Mouse (Mus musculus) ovary, postnatal 14 days (tissue): Measurements from ENCODE around the gene Dysf.

ENCODE experiments used
- DNase-seq: peaks from one replicate; pipeline ENCODE4 v3.0.0; 2022; ENCODE audit warnings: low spot score

The Dysf gene

GRCm38 (mm10) chr6:84050238-84050637 is 41.8 kb downstream of the Dysf start:
- no peak for DNase-seq

DNA sequence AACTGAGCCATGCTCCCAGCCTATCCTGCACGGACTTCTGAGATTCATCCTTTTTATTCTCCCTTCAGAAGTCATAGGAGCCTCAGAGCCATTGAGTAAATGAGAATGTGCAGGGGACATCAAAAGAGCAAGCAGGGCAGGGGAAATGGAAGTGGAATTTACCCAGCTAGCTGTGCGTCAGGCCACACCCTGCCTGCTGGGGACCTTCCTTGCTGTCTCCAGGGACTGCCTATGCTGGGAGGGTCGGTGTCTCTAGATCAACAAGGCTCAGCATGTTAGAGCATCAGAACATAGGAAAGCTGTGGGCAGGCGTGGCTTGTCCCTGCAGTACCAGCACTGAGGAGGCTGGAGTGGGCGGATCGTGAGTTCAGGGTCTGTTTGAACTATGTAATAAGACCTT is 42.6 kb downstream of the Dysf start:
- no peak for DNase-seq

DNA sequence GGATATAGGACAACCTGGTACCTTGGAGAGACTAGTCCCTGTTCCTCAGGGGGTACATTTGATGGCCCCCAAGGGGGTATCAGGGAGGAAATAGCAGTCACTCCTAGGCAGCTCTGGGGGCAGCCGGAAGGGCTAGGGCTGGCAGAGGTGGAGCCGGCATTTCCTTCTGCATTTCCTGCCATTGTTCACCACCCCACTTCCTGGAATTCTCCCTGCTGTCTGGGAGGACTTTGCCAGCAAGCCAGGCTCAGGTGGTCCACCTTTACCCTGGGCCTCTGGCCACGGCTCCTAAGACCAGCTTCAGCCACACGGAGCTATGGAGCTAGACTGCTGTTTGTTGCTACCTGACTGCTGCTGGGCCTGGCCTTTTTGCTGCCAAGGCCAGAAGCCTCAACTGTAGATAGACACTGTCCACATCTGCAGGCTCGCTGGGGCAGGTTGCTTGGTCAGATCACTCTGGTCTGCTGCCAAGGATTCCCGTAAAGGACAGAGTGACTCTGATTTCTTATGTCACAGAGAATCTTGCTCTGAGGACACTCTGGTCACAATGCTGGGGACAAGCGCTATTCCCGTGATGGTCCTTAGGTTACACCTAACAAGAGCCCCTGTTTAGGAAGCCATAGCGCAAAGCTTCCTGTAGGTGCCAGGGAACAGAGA is 45.6 kb downstream of the Dysf start:
- DNase-seq, result no peak

DNA sequence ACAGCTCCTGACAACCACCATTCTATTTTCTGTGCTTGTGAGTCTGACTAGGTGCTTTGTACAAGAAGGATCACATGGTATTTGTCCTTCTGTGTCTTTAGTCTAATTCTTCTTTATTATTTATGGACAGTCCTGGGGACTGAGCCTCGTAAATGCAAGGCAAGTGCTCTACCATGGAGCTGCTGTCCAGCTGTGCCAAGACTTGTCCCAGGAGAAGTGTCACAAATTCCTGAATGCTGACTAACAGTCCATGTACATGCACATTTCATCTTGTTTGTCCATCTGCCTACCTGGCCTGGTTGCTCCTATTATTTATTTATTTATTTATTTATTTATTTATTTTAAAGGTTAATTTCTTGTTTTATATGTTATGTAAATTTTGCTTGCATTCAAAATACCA is 47.2 kb downstream of the Dysf start:
- no peak for DNase-seq

DNA sequence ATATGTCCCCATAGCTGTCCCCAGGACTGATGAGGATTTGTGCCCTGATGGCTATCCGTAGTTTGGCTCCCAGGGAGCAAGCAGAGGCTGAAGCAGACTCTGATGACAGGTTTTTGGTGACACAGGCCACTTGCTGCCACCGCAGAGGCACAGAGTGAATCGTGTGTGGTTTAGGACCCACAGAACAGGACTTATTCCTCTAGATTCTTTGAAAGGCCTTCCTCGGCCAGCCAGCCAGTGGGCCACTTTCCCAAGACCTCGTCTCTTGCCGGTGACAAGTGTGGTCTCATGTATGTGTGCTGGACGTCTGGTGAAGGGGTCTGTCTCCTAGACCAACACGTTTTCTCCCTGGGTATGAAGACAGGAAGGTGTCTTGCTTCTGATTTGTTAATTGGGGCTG is 48.8 kb downstream of the Dysf start:
- no peak for DNase-seq

DNA sequence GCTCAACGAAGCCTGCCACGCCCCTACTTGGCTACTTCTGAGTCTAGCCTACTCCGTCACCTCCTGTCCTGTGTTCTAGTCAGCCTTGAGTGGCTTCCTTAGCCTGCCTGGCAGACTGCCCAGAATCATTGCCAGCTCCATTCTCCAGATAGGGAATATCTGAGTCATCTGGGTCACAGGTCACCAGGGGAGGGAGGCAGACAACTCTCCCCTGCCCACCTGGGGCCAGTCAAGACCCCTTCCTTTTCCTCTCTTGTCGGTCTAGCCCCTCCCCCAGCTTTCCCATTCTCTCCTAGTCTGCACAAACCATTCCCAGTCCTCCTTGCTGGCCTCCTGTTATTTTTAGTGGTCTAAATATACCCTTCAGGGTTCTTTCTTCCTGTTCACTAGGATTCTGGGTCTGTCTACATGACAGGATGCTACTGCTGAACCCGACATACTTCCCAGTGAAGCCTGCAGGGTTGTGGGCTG is 50.3 kb downstream of the Dysf start:
- DNase-seq, result no peak

- DNase-seq, result no peak
Observed at GRCm38 (mm10) chr6:84059771-84060414, 51.5 kb downstream of the Dysf start.

DNA sequence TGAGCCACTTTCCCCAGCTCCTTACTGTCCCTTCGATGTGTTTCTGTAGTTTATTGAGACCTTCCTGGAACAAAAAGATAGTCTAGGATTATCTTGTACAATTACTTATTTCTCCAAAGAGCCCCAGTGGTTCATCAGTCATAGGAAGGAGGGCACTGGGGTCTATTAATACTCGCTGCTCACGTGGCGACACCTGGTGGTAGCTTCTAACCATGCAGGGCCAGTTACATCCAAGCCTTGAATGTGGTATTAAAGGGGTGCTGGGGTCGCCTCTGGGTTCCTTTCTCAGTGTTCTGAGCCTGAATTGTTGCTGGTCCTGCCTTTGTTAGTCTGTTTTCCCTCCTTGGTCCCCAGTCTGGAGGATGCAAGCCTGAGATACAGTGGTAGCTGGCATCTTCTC is 52.9 kb downstream of the Dysf start:
- peak; percentile 46 for DNase-seq

DNA sequence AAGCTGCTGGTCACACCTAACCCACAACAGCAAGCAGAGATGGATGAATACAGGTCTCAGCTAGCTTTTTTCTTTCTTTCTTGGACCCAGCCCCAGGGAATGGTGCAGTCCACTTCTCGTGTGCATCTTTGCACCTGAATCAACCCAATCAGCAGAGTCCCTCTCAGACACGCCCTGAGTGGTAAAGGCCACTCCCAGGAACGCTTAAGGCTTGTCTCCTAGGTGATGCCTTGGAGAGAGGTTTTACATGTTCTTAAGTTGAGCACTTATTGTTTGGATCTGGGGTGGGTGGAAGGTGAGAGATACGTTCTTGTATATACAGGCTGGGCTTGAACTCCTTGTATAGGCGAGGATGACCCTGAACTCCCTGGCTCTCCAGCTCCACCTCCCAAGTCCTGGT is 54.2 kb downstream of the Dysf start:
- no peak for DNase-seq

DNA sequence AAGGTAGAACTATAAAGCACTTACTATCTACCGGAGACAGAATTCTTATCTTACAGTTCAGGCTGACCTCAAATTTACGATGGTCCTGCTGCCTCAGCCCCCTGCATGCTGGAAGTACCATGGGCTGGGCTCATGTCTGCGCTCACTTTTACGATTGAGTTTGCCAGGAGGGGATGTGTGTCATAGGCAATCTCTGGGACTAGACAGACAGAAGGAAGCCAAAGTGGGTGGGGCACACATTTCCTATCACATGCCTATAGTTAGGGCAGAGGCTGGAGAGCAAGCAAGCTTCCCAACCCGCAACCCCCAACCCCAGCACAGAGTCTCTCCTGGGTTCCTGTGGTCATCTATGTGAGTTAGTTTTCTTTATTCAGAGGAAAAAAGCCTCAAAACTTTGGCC is 59.8 kb downstream of the Dysf start:
- no peak for DNase-seq

DNA sequence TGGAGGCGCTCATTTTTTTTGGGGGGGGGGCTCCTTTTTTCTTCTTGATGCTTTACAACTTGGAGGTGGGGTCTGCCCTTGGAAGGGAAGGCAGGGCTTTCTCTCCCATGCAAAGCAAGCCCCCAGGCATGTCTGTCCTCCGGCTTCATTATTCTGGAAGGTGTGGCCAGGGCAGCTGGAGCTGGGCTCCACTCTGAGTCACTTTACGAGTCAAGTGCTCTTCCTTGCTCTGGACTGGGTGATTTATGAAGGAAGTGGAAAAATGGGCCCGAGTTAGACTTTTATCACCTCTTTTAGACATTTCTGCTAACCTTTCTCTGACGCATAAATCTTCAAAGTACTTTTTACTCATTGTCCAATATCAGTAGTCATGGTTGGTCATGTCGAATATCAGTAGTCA is 61.9 kb downstream of the Dysf start:
- DNase-seq, result no peak

GRCm38 (mm10) chr6:84072574-84072973 is 64.2 kb downstream of the Dysf start:
- DNase-seq, result no peak

DNA sequence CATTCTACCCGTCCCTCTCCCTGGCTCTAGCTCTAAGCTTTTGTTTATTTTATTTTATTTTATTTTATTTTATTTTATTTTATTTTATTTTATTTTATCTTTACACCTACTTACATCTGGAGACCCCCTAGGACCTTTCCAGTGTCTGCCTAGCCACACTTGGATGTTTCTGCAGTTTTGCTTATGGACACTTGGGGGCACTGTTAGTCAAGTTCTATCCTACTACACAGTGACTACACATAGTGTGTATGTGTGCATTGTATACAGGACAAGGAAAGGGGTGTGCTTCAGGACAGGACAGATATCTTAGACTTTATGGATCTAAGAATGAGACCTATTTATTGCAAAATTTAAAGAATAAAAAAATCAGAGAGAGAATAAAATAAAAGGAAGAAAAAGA is 69.8 kb downstream of the Dysf start:
- no peak for DNase-seq

DNA sequence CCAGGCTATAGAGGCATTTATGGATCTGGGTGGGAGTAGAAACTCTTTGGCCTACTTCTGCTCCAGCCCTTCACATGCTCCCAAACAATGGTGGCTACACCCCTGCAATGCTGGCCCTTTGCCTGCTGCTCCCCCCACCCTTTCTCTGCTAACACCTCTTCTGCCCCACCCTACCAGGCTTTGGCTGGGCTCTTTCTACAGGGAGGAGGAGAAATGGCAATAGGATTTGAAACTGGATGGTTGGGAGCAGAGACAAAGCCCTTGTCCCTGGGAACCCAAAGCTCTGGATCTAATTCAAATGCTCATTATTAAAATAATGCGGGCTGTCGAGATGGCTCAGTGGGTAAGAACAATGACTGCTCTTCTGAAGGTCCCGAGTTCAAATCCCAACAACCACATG is 72.2 kb downstream of the Dysf start:
- DNase-seq, result no peak

GRCm38 (mm10) chr6:84084757-84085156 is 76.4 kb downstream of the Dysf start:
- DNase-seq, result no peak

DNA sequence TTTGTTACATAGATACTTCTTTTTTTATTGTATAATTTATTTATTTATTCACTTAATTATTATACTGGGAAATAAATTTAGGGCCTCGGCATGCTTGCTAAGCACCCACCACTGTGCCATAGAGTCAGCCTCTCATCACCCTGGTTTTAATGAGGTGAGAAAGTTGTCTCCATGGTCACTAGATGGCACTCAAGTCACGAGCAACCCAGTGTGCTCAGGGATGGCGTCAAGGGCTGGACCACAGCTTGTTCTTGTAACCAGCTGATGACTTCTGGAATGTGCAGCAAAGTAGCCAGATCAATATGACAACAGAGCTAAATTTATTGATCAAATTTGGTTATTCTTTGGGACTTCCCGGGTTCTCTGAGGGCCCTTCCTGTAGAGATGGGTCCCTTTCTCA is 85.1 kb downstream of the Dysf start:
- peak; percentile 32 for DNase-seq

DNA sequence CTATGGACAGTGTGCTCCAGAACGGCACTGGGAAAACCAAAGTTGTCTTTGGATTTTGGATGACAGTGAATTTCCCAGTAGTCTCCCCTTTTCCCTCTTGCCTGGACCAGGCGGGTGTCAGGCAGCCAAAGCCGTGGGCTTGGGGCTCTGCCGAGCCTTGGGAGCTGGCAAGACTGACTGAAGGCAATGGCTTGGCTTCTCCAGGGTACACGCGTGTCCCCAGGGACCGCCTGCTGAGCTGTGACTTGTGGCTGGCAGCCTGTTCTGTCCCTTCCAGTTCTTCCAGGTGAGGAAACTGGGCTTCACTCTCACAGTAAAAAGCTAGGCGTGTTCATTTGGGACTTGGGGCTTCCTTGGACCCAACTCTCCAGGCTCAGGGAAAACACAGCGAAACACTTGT is 86.1 kb downstream of the Dysf start:
- no peak for DNase-seq

DNA sequence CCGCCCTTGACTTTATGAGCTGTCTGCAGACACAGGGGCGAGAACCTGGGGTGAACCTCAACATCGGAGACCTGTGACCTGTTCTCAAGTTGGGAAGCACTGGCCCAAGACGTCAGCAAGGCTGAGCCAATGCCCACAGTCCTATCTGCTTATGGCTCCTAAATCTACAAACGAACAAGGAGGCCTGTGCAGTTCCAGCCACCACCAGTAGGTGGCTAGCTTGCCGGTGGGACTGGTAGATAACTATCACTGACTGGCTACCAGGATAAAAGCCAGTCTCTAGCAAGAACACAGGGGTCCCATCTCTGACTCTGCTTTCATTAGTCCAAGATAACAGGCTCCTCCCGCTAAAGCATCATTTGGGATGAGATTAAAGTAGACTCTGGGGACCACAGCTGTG is 86.6 kb downstream of the Dysf start:
- peak; percentile 55 for DNase-seq

- DNase-seq, result peak; percentile 59
Observed at GRCm38 (mm10) chr6:84095882-84096281, 87.5 kb downstream of the Dysf start.

DNA sequence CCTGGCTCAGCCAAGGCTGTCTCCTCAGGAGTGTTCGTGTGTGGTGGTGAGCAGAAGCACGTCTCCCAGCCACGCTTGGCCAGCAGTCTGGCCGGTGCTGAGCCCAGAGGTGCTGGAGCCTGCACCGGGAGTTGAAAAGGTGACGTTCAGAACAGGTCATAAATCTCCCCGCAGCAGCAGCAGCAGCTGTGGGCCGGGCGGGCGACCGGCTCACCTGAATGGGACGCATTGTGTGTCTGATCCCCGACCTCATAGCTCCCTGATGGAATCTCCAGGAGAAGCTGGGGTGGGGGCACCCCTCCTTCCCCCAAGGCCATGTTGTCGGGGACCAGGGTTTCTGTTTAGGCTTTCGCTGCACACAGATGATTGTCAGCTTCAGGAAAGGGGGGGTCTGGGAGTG is 93.6 kb downstream of the Dysf start:
- DNase-seq, result no peak

DNA sequence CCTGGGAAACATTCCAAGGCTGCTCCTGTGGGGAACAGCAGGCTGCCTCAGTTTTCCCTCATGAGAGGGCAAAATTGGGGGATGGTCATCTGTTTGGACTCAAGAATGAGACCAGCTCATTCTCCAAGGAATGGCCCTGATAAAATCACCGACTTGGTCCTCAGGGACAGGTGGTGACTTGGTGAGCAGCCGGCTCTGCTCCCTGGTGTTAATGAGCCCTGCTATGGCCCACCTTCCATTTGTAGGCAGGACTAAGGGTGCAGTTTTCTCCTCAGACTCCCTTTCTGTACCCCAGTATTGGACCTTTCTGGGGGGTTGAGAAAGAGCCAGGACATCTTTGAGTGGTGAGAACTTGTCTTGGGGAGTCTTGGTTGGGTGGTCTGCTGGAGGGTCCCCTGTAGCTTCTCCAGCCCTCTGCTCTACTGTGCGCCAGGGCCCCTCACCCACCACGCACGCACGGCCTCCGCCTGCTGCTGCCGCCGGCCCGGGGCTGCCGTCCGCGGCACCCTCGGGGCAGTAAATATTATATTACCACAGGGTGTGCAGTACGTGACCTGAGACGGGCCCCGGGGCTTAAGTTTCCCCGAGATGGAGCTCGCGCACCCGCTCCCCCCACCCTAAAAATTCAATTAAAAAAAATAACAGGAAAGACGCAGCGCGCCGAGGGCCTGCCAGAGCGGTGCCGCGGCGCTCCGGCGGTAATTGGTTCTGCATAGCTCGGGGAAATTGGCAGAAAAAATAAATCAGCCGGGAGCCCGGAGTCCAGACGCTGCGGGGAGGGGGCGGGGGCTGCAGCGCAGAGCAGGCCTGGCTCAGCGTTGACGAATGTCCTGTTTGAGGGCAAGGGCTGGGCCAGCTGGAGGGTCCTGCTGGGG is 97.0 kb downstream of the Dysf start:
- DNase-seq, result no peak

DNA sequence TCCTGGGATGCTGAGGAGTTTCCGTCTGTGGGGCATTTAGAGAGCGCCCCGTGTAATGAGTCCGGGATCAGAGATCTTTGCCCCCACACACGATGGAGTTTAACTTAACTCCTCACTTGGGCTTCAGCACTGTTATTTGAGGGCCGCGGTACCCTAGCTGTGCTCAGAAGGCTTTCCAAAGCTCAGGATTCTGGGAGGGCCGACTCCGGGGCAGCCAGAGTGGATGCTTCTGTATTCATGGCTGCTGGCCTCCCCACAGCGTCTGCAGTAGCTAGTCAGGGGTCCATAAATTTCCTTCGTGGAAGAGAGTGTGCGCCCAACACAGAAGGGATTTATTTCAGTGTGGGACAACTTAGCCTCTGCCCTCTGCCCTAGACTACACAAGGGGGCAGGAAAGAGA is 97.7 kb downstream of the Dysf start:
- DNase-seq, result no peak

GRCm38 (mm10) chr6:84110377-84110776 is 102.0 kb downstream of the Dysf start:
- no peak for DNase-seq
